Mouse (Mus musculus) lung, embryonic 16.5 days (tissue): Measurements from ENCODE around the gene Tep1. TPM values are rescaled to one million over a fixed set of nuclear protein-coding genes. Genes with fewer than 3 reads are reported as not detected.
"Not testable (repeated sequence)": the region's sequence is repeated elsewhere in the genome, so short reads cannot be mapped to it uniquely, and the experiment has no call there.

Experiments
- ATAC-seq: fragments of 200-750 bp; cut with Nextera tagmentation; 2 replicates; pipeline ENCODE4 v1.8.0; 2017; ENCODE audit warnings: low read depth, mild to moderate bottlenecking, moderate library complexity
- H3K27ac ChIP-seq: fragments of 300-500 bp; sonication (generic); 2 replicates; pipeline ENCODE4 v1.5.1; 2014; ENCODE audit warnings: mild to moderate bottlenecking, control low read depth, low read length
- H3K27me3 ChIP-seq: fragments of 300-500 bp; sonication (generic); 2 replicates; pipeline ENCODE4 v1.6.1; 2014; ENCODE audit warnings: low read depth, low read length, mixed read lengths; ENCODE audit not compliant: control insufficient read depth, insufficient read depth
- H3K36me3 ChIP-seq: fragments of 300-500 bp; sonication (generic); 2 replicates; pipeline ENCODE4 v1.6.1; 2014; ENCODE audit warnings: low read length; ENCODE audit not compliant: control insufficient read depth, insufficient read depth
- H3K4me1 ChIP-seq: fragments of 300-500 bp; sonication (generic); replicated peaks from 2 replicates; pipeline ENCODE4 v1.6.1; 2014; ENCODE audit warnings: low read length, mixed read lengths; ENCODE audit not compliant: control insufficient read depth, insufficient read depth
- H3K4me2 ChIP-seq: fragments of 300-500 bp; sonication (generic); 2 replicates; pipeline ENCODE4 v1.6.1; 2014; ENCODE audit warnings: low read depth, low read length, control low read depth
- H3K4me3 ChIP-seq: fragments of 300-500 bp; sonication (generic); 2 replicates; pipeline ENCODE4 v1.5.1; 2014; ENCODE audit warnings: mild to moderate bottlenecking, low read length, control low read depth
- H3K9ac ChIP-seq: fragments of 300-500 bp; sonication (generic); 2 replicates; pipeline ENCODE4 v1.6.1; 2014; ENCODE audit warnings: low read length, control low read depth
- H3K9me3 ChIP-seq: fragments of 300-500 bp; sonication (generic); 2 replicates; pipeline ENCODE4 v1.6.1; 2016; ENCODE audit warnings: low read length; ENCODE audit not compliant: control insufficient read depth
- WGBS: fragments of 180-500 bp; shearing (Covaris S2); extraction: QIAGEN DNeasy Blood & Tissue Kit; methylation state at CpG from one replicate; pipeline ENCODE4 v1.1.7; 2014; 5-methylcytosine and 5-hydroxymethylcytosine counted together
- polyA plus RNA-seq: library from polyadenylated mRNA; unstranded; fragments of >200 nt; fragmentation: Nextera tagmentation; extraction: Ambion mirVana; gene quantifications from 2 replicates; pipeline ENCODE4 v1.2.1, GENCODE M21; 2015

Gene Tep1
- polyA plus RNA-seq = 6.0 and 6.2 TPM in 2 replicates

DNA sequence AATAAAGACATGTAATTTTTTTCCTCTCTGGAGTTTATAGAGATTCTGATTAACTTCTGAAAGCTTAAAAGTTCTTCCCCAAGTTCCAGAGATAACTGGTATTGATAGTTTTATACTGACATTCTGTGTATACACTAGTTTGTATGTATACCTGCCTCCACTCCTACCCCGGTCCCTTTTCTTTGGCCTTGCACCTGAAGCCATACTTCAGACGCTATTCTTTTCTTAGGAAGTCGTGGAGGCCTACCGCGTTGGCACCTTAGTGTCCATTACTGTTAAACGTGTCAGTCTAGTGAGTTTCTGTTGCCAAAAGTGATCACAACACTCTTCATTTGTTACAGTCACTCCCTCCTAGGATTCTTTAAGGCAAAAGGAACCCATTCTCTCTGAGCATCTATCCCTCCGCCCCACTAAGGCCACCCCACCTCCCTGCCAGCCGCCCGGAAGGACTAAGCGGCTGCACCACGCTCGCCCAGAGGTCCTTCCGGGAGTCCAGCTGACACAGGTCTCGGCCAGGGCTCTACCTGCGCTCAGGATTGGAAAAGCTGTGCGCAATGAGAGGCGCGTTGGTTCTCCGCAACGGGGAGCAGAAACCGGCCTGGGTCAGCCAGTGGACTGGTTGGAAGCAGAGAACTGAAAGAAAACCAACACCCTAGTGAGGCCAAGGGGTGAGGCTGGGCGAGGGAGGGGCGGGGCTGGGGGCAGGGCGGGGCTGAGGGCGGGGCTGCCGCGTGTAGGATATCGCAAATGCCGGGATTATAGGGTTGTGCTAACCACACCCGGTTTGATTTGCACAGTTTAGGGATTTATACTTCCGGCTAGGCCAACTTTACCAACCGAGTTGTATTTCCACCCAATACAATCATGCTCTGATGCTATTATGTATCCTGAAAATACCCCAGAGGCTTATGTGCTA lies at the start of gene Tep1:
TSS of gene Tep1 (minus strand) at position 672 of the 916 bp plus-strand sequence.
- Histone ChIP-seq H3K27me3 (no peaks in the 10 kb centered on the region), H3K36me3 (no peaks in the 10 kb centered on the region), H3K4me2 (peak within 1 kb of the TSS; percentile 58), H3K4me1 (peaks cover 3% of the 10 kb centered on the region; the same call in 1 of the 2 replicates), H3K27ac (peak within 1 kb of the TSS; percentile 82), H3K9me3 (no peaks in the 10 kb centered on the region), H3K4me3 (peak within 1 kb of the TSS; percentile 64), H3K9ac (peak within 1 kb of the TSS; percentile 75)
- peak; percentile 95 for ATAC-seq
- WGBS = 8% methylated on average over 32 of the region's 32 CpGs

DNA sequence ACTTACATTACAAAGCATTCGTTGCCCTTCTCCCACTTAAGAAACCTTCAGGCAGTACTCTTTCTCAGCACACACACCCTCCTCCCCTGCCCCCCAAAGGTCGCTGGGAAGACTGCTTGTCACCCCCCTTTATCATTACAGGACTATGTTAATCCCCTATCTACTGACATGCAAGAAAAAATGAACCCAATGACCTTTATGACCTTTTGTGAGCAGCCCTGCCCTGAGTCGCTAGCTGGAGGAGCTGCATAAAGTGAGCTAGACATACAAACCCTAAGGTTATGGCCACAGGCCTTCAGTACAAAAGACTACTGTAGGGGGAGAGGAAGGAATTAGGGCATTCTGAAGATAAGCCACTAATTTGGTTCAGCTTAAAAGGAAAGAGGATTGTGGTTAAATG lies 41.0 kb upstream of the Tep1 start:
- Histone ChIP-seq H3K4me1 (no peaks in the 10 kb centered on the region), H3K36me3 (peaks cover 24% of the 10 kb centered on the region)
- WGBS = 45% methylated on average over 3 of the region's 3 CpGs

DNA sequence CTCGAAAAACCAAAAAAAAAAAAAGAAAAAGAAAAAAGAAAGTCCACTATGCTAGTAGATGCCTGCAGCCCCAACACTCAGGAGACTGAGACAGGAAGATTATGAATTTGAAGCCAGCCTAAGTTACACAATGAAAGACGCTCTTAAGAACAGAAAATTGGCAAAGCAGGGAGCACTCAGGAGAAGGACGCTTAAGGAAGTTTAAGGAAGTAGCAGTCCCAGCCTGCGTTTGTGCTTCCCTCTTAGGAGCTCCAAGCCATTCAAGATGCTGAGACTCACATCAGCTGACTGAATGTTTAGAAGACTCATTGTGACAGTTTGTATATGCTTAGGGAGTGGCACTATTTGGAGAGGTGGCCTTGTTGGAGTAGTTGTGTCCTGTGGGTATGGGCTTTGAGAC lies 37.8 kb upstream of the Tep1 start:
- 46% methylated on average over 4 of the region's 4 CpGs for WGBS
- no peak overlapping the region for H3K9ac ChIP-seq
- H3K4me1 ChIP-seq = peaks cover 7% of the 10 kb centered on the region; the same call in 1 of the 2 replicates
- H3K4me3 ChIP-seq = no peak overlapping the region
- ATAC-seq = no peak
- no peaks in the 10 kb centered on the region for H3K27me3 ChIP-seq
- no peaks in the 10 kb centered on the region for H3K9me3 ChIP-seq
- H3K36me3 ChIP-seq = peaks cover 4% of the 10 kb centered on the region; the same call in 1 of the 2 replicates
- no peak overlapping the region for H3K4me2 ChIP-seq
- no peak overlapping the region for H3K27ac ChIP-seq

More for the DNA sequence above, 41.0 kb upstream of the Tep1 start:
- Histone ChIP-seq H3K9me3 (no peaks in the 10 kb centered on the region), H3K4me3 (no peak overlapping the region), H3K9ac (no peak overlapping the region), H3K27ac (no peak overlapping the region), H3K27me3 (no peaks in the 10 kb centered on the region), H3K4me2 (no peak overlapping the region)
- ATAC-seq = no peak

DNA sequence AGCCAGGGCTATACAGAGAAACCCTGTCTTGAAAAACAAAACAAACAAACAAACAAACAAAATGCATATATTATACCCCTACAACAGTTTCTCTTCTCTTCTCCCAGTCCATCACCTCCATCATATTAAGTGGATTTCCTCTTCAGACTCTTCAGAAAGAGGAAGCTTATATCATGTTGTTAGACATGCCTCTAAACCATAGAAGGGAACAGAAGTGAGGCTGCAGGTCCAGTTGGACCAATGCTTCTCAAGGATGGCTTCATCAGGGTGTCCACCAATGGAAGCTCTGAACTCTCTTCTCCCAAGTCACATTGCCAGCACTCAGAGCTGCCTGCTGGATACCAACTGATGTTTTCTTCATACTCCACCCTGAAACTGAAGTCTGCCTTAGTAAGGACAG lies 35.0 kb upstream of the Tep1 start:
- not testable (repeated sequence) for H3K4me2 ChIP-seq, H3K27me3 ChIP-seq, H3K27ac ChIP-seq, H3K4me1 ChIP-seq, ATAC-seq, H3K9ac ChIP-seq, H3K4me3 ChIP-seq, H3K9me3 ChIP-seq, H3K36me3 ChIP-seq

DNA sequence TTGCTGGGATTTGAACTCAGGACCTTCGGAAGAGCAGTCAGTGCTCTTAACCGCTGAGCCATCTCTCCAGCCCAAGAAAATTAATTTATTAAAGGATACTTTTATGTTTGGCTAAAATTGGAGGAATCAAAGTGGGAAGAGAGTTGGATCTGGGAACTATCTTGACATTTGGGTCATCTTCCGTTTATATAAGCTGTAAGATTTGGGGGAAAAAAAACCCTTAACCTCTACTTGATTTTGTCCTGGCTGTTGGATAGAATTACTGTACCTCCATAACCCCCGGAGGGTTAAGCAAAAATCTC lies 34.4 kb upstream of the Tep1 start:
- no peaks in the 10 kb centered on the region for H3K9me3 ChIP-seq
- H3K9ac ChIP-seq = no peak overlapping the region
- peaks cover 7% of the 10 kb centered on the region; the same call in 1 of the 2 replicates for H3K4me1 ChIP-seq
- WGBS = 85% methylated on average over 4 of the region's 4 CpGs
- H3K27ac ChIP-seq = no peak overlapping the region
- no peak overlapping the region for H3K4me3 ChIP-seq
- ATAC-seq = no peak
- no peaks in the 10 kb centered on the region for H3K36me3 ChIP-seq
- no peaks in the 10 kb centered on the region for H3K27me3 ChIP-seq
- H3K4me2 ChIP-seq = no peak overlapping the region

DNA sequence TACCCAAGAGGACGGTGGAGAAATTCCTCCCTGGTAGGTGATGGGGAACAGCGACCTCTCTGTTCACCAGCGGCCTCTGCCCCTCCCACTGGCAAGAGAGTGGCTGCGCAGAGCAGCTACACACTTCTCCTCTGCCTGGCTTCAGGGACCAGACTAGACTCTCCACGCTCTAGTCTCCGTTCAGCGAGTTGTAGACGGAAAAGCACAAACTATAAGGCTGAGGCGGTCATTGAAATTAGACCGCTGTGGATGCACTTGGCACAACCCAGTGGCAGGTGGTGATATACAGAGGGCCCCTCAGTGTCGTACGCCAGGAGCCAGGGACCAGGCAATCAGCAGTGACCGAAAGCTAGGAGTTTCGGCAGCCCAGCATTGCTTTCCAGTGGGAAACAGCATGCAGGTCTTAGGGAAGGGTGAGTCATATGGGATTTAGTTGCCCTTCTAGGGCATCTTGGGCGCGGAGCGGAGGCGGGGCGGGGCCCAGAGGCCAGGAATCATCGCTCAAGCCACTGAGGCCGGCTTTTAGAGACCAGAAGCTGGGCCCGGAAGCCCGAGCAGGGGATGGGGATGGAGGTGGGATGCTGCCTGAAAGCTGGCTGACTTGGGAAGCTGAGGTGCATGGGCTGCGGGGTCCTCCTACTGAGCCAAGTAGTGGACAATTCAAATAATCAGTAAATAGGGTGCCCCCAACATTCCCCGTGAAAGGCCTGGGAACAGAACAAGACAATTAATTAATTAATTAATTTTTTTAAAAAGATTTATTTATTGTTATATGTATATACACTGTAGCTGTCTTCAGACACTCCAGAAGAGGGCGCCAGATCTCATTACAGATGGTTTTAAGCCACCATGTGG lies 33.8 kb upstream of the Tep1 start:
- Histone ChIP-seq H3K4me3 (peak overlapping the region; percentile 49), H3K9ac (peak overlapping the region; percentile 62), H3K27me3 (no peaks in the 10 kb centered on the region), H3K4me2 (peak overlapping the region; percentile 80), H3K4me1 (peaks cover 7% of the 10 kb centered on the region; the same call in 1 of the 2 replicates), H3K9me3 (no peaks in the 10 kb centered on the region), H3K36me3 (no peaks in the 10 kb centered on the region), H3K27ac (no peak overlapping the region)
- 4% methylated on average over 26 of the region's 26 CpGs for WGBS
- ATAC-seq = peak; percentile 83

DNA sequence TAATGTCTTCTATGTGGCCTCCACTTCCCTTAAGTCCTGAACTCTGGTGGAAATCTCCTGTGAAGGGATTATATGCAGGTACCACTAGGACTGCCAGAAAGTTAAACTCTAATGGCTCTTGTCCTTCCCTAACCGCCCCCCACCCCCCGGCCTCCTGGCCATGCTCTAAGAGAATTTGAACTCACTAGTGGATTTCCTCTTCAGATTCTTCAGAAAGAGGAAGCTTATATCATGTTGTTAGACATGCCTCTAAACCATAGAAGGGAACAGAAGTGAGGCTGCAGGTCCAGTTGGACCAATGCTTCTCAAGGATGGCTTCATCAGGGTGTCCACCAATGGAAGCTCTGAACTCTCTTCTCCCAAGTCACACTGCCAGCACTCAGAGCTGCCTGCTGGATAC lies 27.6 kb upstream of the Tep1 start:
- H3K27ac ChIP-seq, H3K9ac ChIP-seq, H3K27me3 ChIP-seq, H3K4me3 ChIP-seq, H3K4me2 ChIP-seq, H3K4me1 ChIP-seq, H3K9me3 ChIP-seq, H3K36me3 ChIP-seq, ATAC-seq: not testable (repeated sequence)
- whole genome bisulfite sequencing = 82% methylated on average over 2 of the region's 2 CpGs

DNA sequence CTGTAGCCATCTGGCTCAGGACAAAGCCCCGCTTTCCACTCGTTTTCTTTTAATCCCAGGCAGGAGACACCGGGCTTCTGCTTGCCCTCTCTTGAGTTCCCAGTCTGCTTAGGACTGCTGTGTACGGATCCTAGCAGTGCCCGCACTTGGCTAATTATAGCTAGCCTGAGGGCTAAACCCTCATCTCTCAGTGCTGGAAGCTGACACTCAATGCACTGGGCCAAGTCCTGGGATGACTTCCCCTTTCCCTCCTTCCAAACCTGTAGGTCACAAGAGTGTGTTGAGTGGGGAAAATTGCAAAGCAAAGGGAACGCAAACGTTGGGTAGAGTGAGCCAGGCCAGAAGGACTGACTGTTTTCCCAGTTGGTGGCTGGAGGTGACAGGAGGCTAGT lies 27.0 kb upstream of the Tep1 start, which contains the start of gene Klhl33:
TSS of gene Klhl33 (minus strand) at position 134 of the 392 bp plus-strand sequence.
- H3K4me3 ChIP-seq = peak within 1 kb of the TSS; percentile 51
- ATAC-seq = no peak
- H3K27me3 ChIP-seq = peaks cover 3% of the 10 kb centered on the region; the same call in 1 of the 2 replicates
- H3K36me3 ChIP-seq = no peaks in the 10 kb centered on the region
- 49% methylated on average over 7 of the region's 7 CpGs for WGBS
- peak within 1 kb of the TSS; percentile 90 for H3K4me2 ChIP-seq
- peaks cover 10% of the 10 kb centered on the region for H3K4me1 ChIP-seq
- H3K9me3 ChIP-seq = no peaks in the 10 kb centered on the region
- H3K9ac ChIP-seq = peak within 1 kb of the TSS; percentile 70
- H3K27ac ChIP-seq = peak within 1 kb of the TSS; percentile 65
